Mouse (Mus musculus) stomach, embryonic 16.5 days (tissue): ENCODE results near the gene Gm597. TPM values are rescaled to one million over a fixed set of nuclear protein-coding genes. Genes with fewer than 3 reads are reported as not detected.

Experiments used
- ATAC-seq: fragments of 200-750 bp; cut with Nextera tagmentation; 2 replicates; pipeline ENCODE4 v1.8.0; 2017; ENCODE audit warnings: moderate number of reproducible peaks, moderate TSS enrichment; ENCODE audit not compliant: insufficient read depth, low FRiP score
- H3K27ac ChIP-seq: fragments of 300-500 bp; sonication (generic); 2 replicates; pipeline ENCODE4 v1.5.1; 2014; ENCODE audit warnings: low read length
- H3K27me3 ChIP-seq: fragments of 300-500 bp; sonication (generic); 2 replicates; pipeline ENCODE4 v1.6.1; 2014; ENCODE audit warnings: low read length, control low read depth, mixed read lengths; ENCODE audit not compliant: control insufficient read depth, insufficient read depth
- H3K36me3 ChIP-seq: fragments of 300-500 bp; sonication (generic); 2 replicates; pipeline ENCODE4 v1.6.1; 2014; ENCODE audit warnings: low read length; ENCODE audit not compliant: control insufficient read depth, insufficient read depth
- H3K4me1 ChIP-seq: fragments of 300-500 bp; sonication (generic); 2 replicates; pipeline ENCODE4 v1.6.1; 2014; ENCODE audit warnings: low read length, control low read depth, mixed read lengths; ENCODE audit not compliant: control insufficient read depth, insufficient read depth
- H3K4me2 ChIP-seq: fragments of 300-500 bp; sonication (generic); 2 replicates; pipeline ENCODE4 v1.6.1; 2014; ENCODE audit warnings: low read depth, low read length, mixed read lengths
- H3K4me3 ChIP-seq: fragments of 300-500 bp; sonication (generic); replicated peaks from 2 replicates; pipeline ENCODE4 v1.5.1; 2014; ENCODE audit warnings: mild to moderate bottlenecking, low read length
- H3K9ac ChIP-seq: fragments of 300-500 bp; sonication (generic); 2 replicates; pipeline ENCODE4 v1.6.1; 2014; ENCODE audit warnings: low read length
- H3K9me3 ChIP-seq: fragments of 300-500 bp; sonication (generic); replicated peaks from 2 replicates; pipeline ENCODE4 v1.6.1; 2016; ENCODE audit warnings: low read length, control low read depth; ENCODE audit not compliant: control insufficient read depth
- WGBS: fragments of 180-500 bp; shearing (Covaris S2); extraction: QIAGEN DNeasy Blood & Tissue Kit; methylation state at CpG from one replicate; pipeline ENCODE4 v1.1.7; 2014; 5-methylcytosine and 5-hydroxymethylcytosine counted together
- polyA plus RNA-seq: library from polyadenylated mRNA; unstranded; fragments of >200 nt; fragmentation: Nextera tagmentation; extraction: Ambion mirVana; gene quantifications from 2 replicates; pipeline ENCODE4 v1.2.1, GENCODE M21; 2015

Gene Gm597
- not detected in 2 replicates for polyA plus RNA-seq

- Histone ChIP-seq H3K4me1 (no peaks in the 10 kb centered on the region), H3K4me2 (no peak within 1 kb of the TSS), H3K9me3 (no peaks in the 10 kb centered on the region), H3K27me3 (no peaks in the 10 kb centered on the region), H3K27ac (no peak within 1 kb of the TSS), H3K4me3 (no peak within 1 kb of the TSS), H3K36me3 (no peaks in the 10 kb centered on the region), H3K9ac (no peak within 1 kb of the TSS)
- ATAC-seq = no peak
Measured at GRCm38 (mm10) chr1:28780152-28780551, at the start of gene Gm597. Gene Gm597 (minus strand): TSS chr1:28780252.

DNA sequence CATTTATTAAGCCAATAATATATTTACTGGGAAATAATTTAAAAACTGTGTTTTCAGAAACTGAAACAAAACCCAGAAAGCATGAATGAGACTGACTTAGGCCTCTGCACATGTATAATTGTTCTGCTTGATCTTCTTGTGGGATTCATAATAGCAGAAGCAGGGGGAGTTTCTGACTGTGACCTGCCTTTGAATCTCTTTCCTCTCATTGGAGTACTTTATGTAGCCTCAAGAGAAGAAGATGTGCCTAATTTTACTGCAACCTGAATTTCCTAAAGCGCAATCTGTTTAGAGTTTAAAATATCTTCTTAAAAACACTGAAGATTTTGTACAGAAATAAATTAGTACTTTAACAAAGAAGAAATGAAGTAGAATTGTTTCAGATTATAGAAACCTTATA is 27.6 kb upstream of the Gm597 start:
- Histone ChIP-seq H3K4me2 (no peak overlapping the region), H3K9ac (no peak overlapping the region), H3K4me1 (no peaks in the 10 kb centered on the region), H3K36me3 (no peaks in the 10 kb centered on the region), H3K27ac (no peak overlapping the region), H3K9me3 (no peaks in the 10 kb centered on the region), H3K27me3 (no peaks in the 10 kb centered on the region), H3K4me3 (no peak overlapping the region)
- no peak for ATAC-seq
- 98% methylated on average over 1 of the region's 1 CpGs for WGBS

GRCm38 (mm10) chr1:28806618-28807017 is 26.6 kb upstream of the Gm597 start:
- no peak for ATAC-seq
- Histone ChIP-seq H3K4me3 (no peak overlapping the region), H3K4me2 (no peak overlapping the region), H3K9ac (no peak overlapping the region), H3K27ac (no peak overlapping the region), H3K9me3 (no peaks in the 10 kb centered on the region), H3K4me1 (no peaks in the 10 kb centered on the region), H3K36me3 (no peaks in the 10 kb centered on the region), H3K27me3 (no peaks in the 10 kb centered on the region)

- H3K9me3 ChIP-seq = no peaks in the 10 kb centered on the region
- no peak overlapping the region for H3K4me3 ChIP-seq
- H3K27ac ChIP-seq = no peak overlapping the region
- 89% methylated on average over 14 of the region's 14 CpGs for WGBS
- ATAC-seq = no peak
- H3K27me3 ChIP-seq = no peaks in the 10 kb centered on the region
- no peaks in the 10 kb centered on the region for H3K36me3 ChIP-seq
- no peak overlapping the region for H3K4me2 ChIP-seq
- H3K9ac ChIP-seq = no peak overlapping the region
- no peaks in the 10 kb centered on the region for H3K4me1 ChIP-seq
Measured at GRCm38 (mm10) chr1:28800881-28801280, 20.8 kb upstream of the Gm597 start.
